Mouse (Mus musculus) hindbrain, embryonic 13.5 days (tissue): ENCODE data around the gene BC048679. TPM values are rescaled to one million over a fixed set of nuclear protein-coding genes. Genes with fewer than 3 reads are reported as not detected.
"Not testable (repeated sequence)": the region's sequence is repeated elsewhere in the genome, so short reads cannot be mapped to it uniquely, and the experiment has no call there.

Experiments used
- ATAC-seq: fragments of 200-750 bp; cut with Nextera tagmentation; 2 replicates; pipeline ENCODE4 v1.8.0; 2017; ENCODE audit warnings: moderate TSS enrichment; ENCODE audit not compliant: low FRiP score
- H3K27ac ChIP-seq: fragments of 300-500 bp; sonication (generic); 2 replicates; pipeline ENCODE4 v1.5.1; 2015; ENCODE audit warnings: inconsistent platforms, mild to moderate bottlenecking, moderate library complexity
- H3K27me3 ChIP-seq: fragments of 300-500 bp; sonication (generic); 2 replicates; pipeline ENCODE4 v1.6.1; 2015; ENCODE audit warnings: mild to moderate bottlenecking, inconsistent platforms
- H3K36me3 ChIP-seq: fragments of 300-500 bp; sonication (generic); 2 replicates; pipeline ENCODE4 v1.6.1; 2015; ENCODE audit warnings: mild to moderate bottlenecking, inconsistent platforms
- H3K4me1 ChIP-seq: fragments of 300-500 bp; sonication (generic); replicated peaks from 2 replicates; pipeline ENCODE4 v1.6.1; 2015; ENCODE audit warnings: inconsistent platforms
- H3K4me2 ChIP-seq: fragments of 300-500 bp; sonication (generic); 2 replicates; pipeline ENCODE4 v1.6.1; 2015; ENCODE audit warnings: inconsistent platforms, mild to moderate bottlenecking, moderate library complexity
- H3K4me3 ChIP-seq: fragments of 300-500 bp; sonication (generic); 2 replicates; pipeline ENCODE4 v1.5.1; 2015; ENCODE audit warnings: mild to moderate bottlenecking, inconsistent platforms
- H3K9ac ChIP-seq: fragments of 300-500 bp; sonication (generic); 2 replicates; pipeline ENCODE4 v1.6.1; 2015; ENCODE audit warnings: mild to moderate bottlenecking, inconsistent platforms
- H3K9me3 ChIP-seq: fragments of 300-500 bp; sonication (generic); 2 replicates; pipeline ENCODE4 v1.6.1; 2016; ENCODE audit warnings: inconsistent platforms
- WGBS: fragments of 180-500 bp; shearing (Covaris S2); methylation state at CpG from one replicate; pipeline ENCODE4 v1.1.7; 2015; 5-methylcytosine and 5-hydroxymethylcytosine counted together
- polyA plus RNA-seq: library from polyadenylated mRNA; unstranded; fragments of >200 nt; fragmentation: Nextera tagmentation; extraction: Ambion mirVana; gene quantifications from 2 replicates; pipeline ENCODE4 v1.2.1, GENCODE M21; 2015

Gene BC048679
- polyA plus RNA-seq, 1 experiment from 2014 or later: not detected

- 70% methylated on average over 6 of the region's 6 CpGs for WGBS
- H3K9ac ChIP-seq: no peak overlapping the region
These were observed 18.3 kb upstream of the BC048679 start for GRCm38 (mm10) chr7:81516154-81517030.

GRCm38 (mm10) chr7:81514906-81515590 is 17.0 kb upstream of the BC048679 start:
- H3K9me3 ChIP-seq: no peaks in the 10 kb centered on the region
- H3K27me3 ChIP-seq: no peaks in the 10 kb centered on the region
- no peak overlapping the region for H3K27ac ChIP-seq
- ATAC-seq: no peak
- no peaks in the 10 kb centered on the region for H3K4me1 ChIP-seq
- no peak overlapping the region for H3K4me3 ChIP-seq
- no peak overlapping the region for H3K9ac ChIP-seq
- H3K36me3 ChIP-seq: no peaks in the 10 kb centered on the region
- WGBS: 62% methylated on average over 13 of the region's 13 CpGs
- no peak overlapping the region for H3K4me2 ChIP-seq

More at GRCm38 (mm10) chr7:81516154-81517030, 18.3 kb upstream of the BC048679 start:
- Histone ChIP-seq H3K27ac (no peak overlapping the region), H3K4me3 (no peak overlapping the region), H3K4me1 (no peaks in the 10 kb centered on the region), H3K36me3 (no peaks in the 10 kb centered on the region), H3K27me3 (no peaks in the 10 kb centered on the region), H3K4me2 (no peak overlapping the region), H3K9me3 (no peaks in the 10 kb centered on the region)
- no peak for ATAC-seq

GRCm38 (mm10) chr7:81501050-81501449 is 3.0 kb upstream of the BC048679 start:
- no peak overlapping the region for H3K9ac ChIP-seq
- ATAC-seq: no peak
- 83% methylated on average over 2 of the region's 2 CpGs for WGBS
- H3K27ac ChIP-seq: no peak overlapping the region
- H3K4me2 ChIP-seq: no peak overlapping the region
- no peaks in the 10 kb centered on the region for H3K9me3 ChIP-seq
- no peak overlapping the region for H3K4me3 ChIP-seq
- H3K27me3 ChIP-seq: no peaks in the 10 kb centered on the region; the same call in 1 of the 2 replicates
- H3K4me1 ChIP-seq: no peaks in the 10 kb centered on the region
- H3K36me3 ChIP-seq: no peaks in the 10 kb centered on the region

- ATAC-seq: no peak
- WGBS: 10% methylated on average over 6 of the region's 6 CpGs
These were observed 910 bp downstream of the BC048679 start for GRCm38 (mm10) chr7:81497171-81497570.

GRCm38 (mm10) chr7:81493331-81494021 is 4.6 kb downstream of the BC048679 start, which contains the start of gene Ap3b2:
Gene Ap3b2 (minus strand): TSS chr7:81493925.
- H3K9ac ChIP-seq: peak within 1 kb of the TSS; percentile 88
- H3K9me3 ChIP-seq: no peaks in the 10 kb centered on the region
- H3K36me3 ChIP-seq: no peaks in the 10 kb centered on the region
- ATAC-seq: peak; percentile 95
- peaks cover 28% of the 10 kb centered on the region for H3K4me1 ChIP-seq
- peak within 1 kb of the TSS; percentile 97 for H3K27ac ChIP-seq
- H3K27me3 ChIP-seq: peaks cover 4% of the 10 kb centered on the region
- WGBS: under 1% methylated on average over 55 of the region's 57 CpGs
- H3K4me2 ChIP-seq: peak within 1 kb of the TSS; percentile 63
- peak within 1 kb of the TSS; percentile 83 for H3K4me3 ChIP-seq

More at GRCm38 (mm10) chr7:81497171-81497570, 910 bp downstream of the BC048679 start:
- no peak overlapping the region for H3K9ac ChIP-seq
- H3K4me2 ChIP-seq: no peak overlapping the region
- peaks cover 4% of the 10 kb centered on the region for H3K27me3 ChIP-seq
- no peaks in the 10 kb centered on the region for H3K36me3 ChIP-seq
- H3K27ac ChIP-seq: no peak overlapping the region
- H3K9me3 ChIP-seq: no peaks in the 10 kb centered on the region
- H3K4me1 ChIP-seq: peaks cover 8% of the 10 kb centered on the region
- no peak overlapping the region for H3K4me3 ChIP-seq

GRCm38 (mm10) chr7:81492628-81493027 is 5.5 kb downstream of the BC048679 start:
- Histone ChIP-seq H3K9me3 (no peaks in the 10 kb centered on the region), H3K9ac (peak overlapping the region; percentile 88), H3K27me3 (peaks cover 4% of the 10 kb centered on the region; the same call in 1 of the 2 replicates), H3K4me3 (peak overlapping the region; percentile 83), H3K4me1 (peaks cover 28% of the 10 kb centered on the region), H3K36me3 (no peaks in the 10 kb centered on the region), H3K4me2 (peak overlapping the region; percentile 63), H3K27ac (peak overlapping the region; percentile 97)
- 21% methylated on average over 9 of the region's 9 CpGs for WGBS
- no peak for ATAC-seq

- H3K4me2 ChIP-seq: no peak overlapping the region
- peaks cover 3% of the 10 kb centered on the region; the same call in 1 of the 2 replicates for H3K36me3 ChIP-seq
- H3K4me1 ChIP-seq: peaks cover 28% of the 10 kb centered on the region
- no peaks in the 10 kb centered on the region for H3K9me3 ChIP-seq
- no peak overlapping the region for H3K27ac ChIP-seq
- peak overlapping the region; percentile 53; the same call in 1 of the 2 replicates for H3K9ac ChIP-seq
- 6% methylated on average over 9 of the region's 9 CpGs for WGBS
- no peak for ATAC-seq
- no peak overlapping the region for H3K4me3 ChIP-seq
- peaks cover under 1% of the 10 kb centered on the region; the same call in 1 of the 2 replicates for H3K27me3 ChIP-seq
These were observed 8.4 kb downstream of the BC048679 start for GRCm38 (mm10) chr7:81489649-81490048.

GRCm38 (mm10) chr7:81480800-81481199 is 17.3 kb downstream of the BC048679 start:
- ATAC-seq: no peak
- peaks cover 7% of the 10 kb centered on the region for H3K4me1 ChIP-seq
- H3K9me3 ChIP-seq: no peaks in the 10 kb centered on the region
- peaks cover 59% of the 10 kb centered on the region for H3K36me3 ChIP-seq
- no peak overlapping the region for H3K4me3 ChIP-seq
- 2% methylated on average over 8 of the region's 8 CpGs for whole genome bisulfite sequencing
- no peak overlapping the region for H3K4me2 ChIP-seq
- no peak overlapping the region for H3K9ac ChIP-seq
- H3K27ac ChIP-seq: no peak overlapping the region
- peaks cover 26% of the 10 kb centered on the region for H3K27me3 ChIP-seq

GRCm38 (mm10) chr7:81479531-81480090 is 18.5 kb downstream of the BC048679 start:
- Histone ChIP-seq H3K9me3 (no peaks in the 10 kb centered on the region), H3K36me3 (peaks cover 67% of the 10 kb centered on the region), H3K4me2 (no peak overlapping the region), H3K4me1 (peaks cover 7% of the 10 kb centered on the region), H3K27ac (no peak overlapping the region), H3K4me3 (no peak overlapping the region), H3K27me3 (peaks cover 26% of the 10 kb centered on the region), H3K9ac (no peak overlapping the region)
- 75% methylated on average over 3 of the region's 3 CpGs for WGBS
- no peak for ATAC-seq

GRCm38 (mm10) chr7:81478261-81478660 is 19.8 kb downstream of the BC048679 start:
- Histone ChIP-seq H3K27me3 (peaks cover 26% of the 10 kb centered on the region), H3K36me3 (peaks cover 67% of the 10 kb centered on the region)
- not testable (repeated sequence) for H3K9me3 ChIP-seq, H3K4me1 ChIP-seq, H3K27ac ChIP-seq, H3K4me2 ChIP-seq, ATAC-seq, H3K4me3 ChIP-seq, H3K9ac ChIP-seq

- H3K27ac ChIP-seq: no peak overlapping the region
- H3K4me3 ChIP-seq: no peak overlapping the region
- H3K4me1 ChIP-seq: peaks cover 7% of the 10 kb centered on the region
- no peak overlapping the region; the same call in 1 of the 2 replicates for H3K9ac ChIP-seq
- WGBS: 7% methylated on average over 24 of the region's 24 CpGs
- no peak overlapping the region for H3K4me2 ChIP-seq
- peaks cover 26% of the 10 kb centered on the region for H3K27me3 ChIP-seq
- ATAC-seq: 0 out of 2 replicates have a peak, but pooled peaks have one; percentile 44
- H3K36me3 ChIP-seq: peaks cover 71% of the 10 kb centered on the region
- no peaks in the 10 kb centered on the region for H3K9me3 ChIP-seq
These were observed 21.2 kb downstream of the BC048679 start for GRCm38 (mm10) chr7:81476833-81477232.
